Mouse (Mus musculus) stomach, embryonic 16.5 days (tissue): ENCODE measurements at regions not wholly inside any gene's neighbourhood (a gene's known extent, or its start where the extent isn't known, plus 50 kb on each side); places are given as distances from the start of the nearest gene placed in this dataset.

ENCODE experiments used
- ATAC-seq: fragments of 200-750 bp; cut with Nextera tagmentation; 2 replicates; pipeline ENCODE4 v1.8.0; 2017; ENCODE audit warnings: moderate number of reproducible peaks, moderate TSS enrichment; ENCODE audit not compliant: insufficient read depth, low FRiP score
- H3K27ac ChIP-seq: fragments of 300-500 bp; sonication (generic); 2 replicates; pipeline ENCODE4 v1.5.1; 2014; ENCODE audit warnings: low read length
- H3K27me3 ChIP-seq: fragments of 300-500 bp; sonication (generic); 2 replicates; pipeline ENCODE4 v1.6.1; 2014; ENCODE audit warnings: low read length, control low read depth, mixed read lengths; ENCODE audit not compliant: control insufficient read depth, insufficient read depth
- H3K36me3 ChIP-seq: fragments of 300-500 bp; sonication (generic); 2 replicates; pipeline ENCODE4 v1.6.1; 2014; ENCODE audit warnings: low read length; ENCODE audit not compliant: control insufficient read depth, insufficient read depth
- H3K4me1 ChIP-seq: fragments of 300-500 bp; sonication (generic); 2 replicates; pipeline ENCODE4 v1.6.1; 2014; ENCODE audit warnings: low read length, control low read depth, mixed read lengths; ENCODE audit not compliant: control insufficient read depth, insufficient read depth
- H3K4me2 ChIP-seq: fragments of 300-500 bp; sonication (generic); 2 replicates; pipeline ENCODE4 v1.6.1; 2014; ENCODE audit warnings: low read depth, low read length, mixed read lengths
- H3K4me3 ChIP-seq: fragments of 300-500 bp; sonication (generic); replicated peaks from 2 replicates; pipeline ENCODE4 v1.5.1; 2014; ENCODE audit warnings: mild to moderate bottlenecking, low read length
- H3K9ac ChIP-seq: fragments of 300-500 bp; sonication (generic); 2 replicates; pipeline ENCODE4 v1.6.1; 2014; ENCODE audit warnings: low read length
- H3K9me3 ChIP-seq: fragments of 300-500 bp; sonication (generic); replicated peaks from 2 replicates; pipeline ENCODE4 v1.6.1; 2016; ENCODE audit warnings: low read length, control low read depth; ENCODE audit not compliant: control insufficient read depth
- WGBS: fragments of 180-500 bp; shearing (Covaris S2); extraction: QIAGEN DNeasy Blood & Tissue Kit; methylation state at CpG from one replicate; pipeline ENCODE4 v1.1.7; 2014; 5-methylcytosine and 5-hydroxymethylcytosine counted together

DNA sequence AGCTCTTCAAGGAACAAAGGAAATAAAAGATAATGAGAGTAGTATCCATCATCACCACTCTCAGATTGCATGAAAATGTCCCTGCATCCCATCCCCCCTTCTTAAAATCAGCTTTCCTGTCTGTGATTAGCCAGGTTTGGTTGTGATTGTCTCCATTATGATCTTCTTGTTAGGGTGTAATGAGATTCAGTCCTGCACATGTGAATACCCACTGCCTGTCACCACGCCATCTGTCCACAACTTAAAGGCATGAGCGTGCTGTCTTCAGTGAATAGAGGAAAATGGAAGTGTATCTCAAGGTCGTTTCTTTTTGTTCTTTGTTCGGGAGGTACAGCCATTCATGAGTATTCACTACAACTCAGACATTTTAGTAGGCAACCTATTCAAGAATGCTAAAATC is 341.0 kb upstream of the Sphkap start:
- WGBS, result 78% methylated on average over 4 of the region's 4 CpGs
- Histone ChIP-seq H3K4me1 (no peaks in the 10 kb centered on the region), H3K4me3 (no peak overlapping the region), H3K27me3 (no peaks in the 10 kb centered on the region), H3K4me2 (no peak overlapping the region), H3K27ac (no peak overlapping the region), H3K9ac (no peak overlapping the region), H3K36me3 (no peaks in the 10 kb centered on the region), H3K9me3 (no peaks in the 10 kb centered on the region)
- ATAC-seq, result no peak

- 66% methylated on average over 3 of the region's 3 CpGs for WGBS
- H3K9ac ChIP-seq, result no peak overlapping the region
- H3K4me2 ChIP-seq, result no peak overlapping the region
- 0 out of 2 replicates have a peak, but pooled peaks cover 2% of the 10 kb centered on the region for H3K27me3 ChIP-seq
- no peaks in the 10 kb centered on the region for H3K4me1 ChIP-seq
- H3K9me3 ChIP-seq, result no peaks in the 10 kb centered on the region
- H3K27ac ChIP-seq, result no peak overlapping the region
- ATAC-seq, result no peak
- H3K36me3 ChIP-seq, result no peaks in the 10 kb centered on the region
- H3K4me3 ChIP-seq, result no peak overlapping the region
Measured at GRCm38 (mm10) chr1:83748061-83748460, 340.1 kb upstream of the Sphkap start.

DNA sequence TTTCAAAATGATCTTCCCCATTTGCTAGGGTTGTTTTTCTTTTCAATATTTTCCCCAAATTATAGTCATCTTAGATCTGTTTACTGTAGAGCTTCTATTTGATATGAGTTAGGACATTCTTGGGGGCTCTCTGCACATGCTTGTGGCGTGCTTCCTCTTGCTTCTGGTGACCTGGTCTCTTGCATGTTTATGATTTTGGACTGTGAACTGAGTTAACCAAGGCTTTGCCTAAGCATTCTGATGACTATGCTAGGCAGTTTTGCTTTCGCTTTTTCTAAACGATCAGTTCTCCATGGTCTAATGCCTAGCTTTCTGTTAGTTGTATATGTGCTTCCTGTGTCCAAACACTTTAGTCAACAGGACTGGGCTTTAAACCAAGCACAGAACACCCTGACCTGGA is 339.4 kb upstream of the Sphkap start:
- Histone ChIP-seq H3K9me3 (no peaks in the 10 kb centered on the region), H3K27ac (no peak overlapping the region), H3K4me3 (no peak overlapping the region), H3K9ac (no peak overlapping the region), H3K27me3 (0 out of 2 replicates have a peak, but pooled peaks cover 2% of the 10 kb centered on the region), H3K36me3 (no peaks in the 10 kb centered on the region), H3K4me2 (no peak overlapping the region), H3K4me1 (no peaks in the 10 kb centered on the region)
- 72% methylated on average over 3 of the region's 3 CpGs for WGBS
- ATAC-seq, result no peak

DNA sequence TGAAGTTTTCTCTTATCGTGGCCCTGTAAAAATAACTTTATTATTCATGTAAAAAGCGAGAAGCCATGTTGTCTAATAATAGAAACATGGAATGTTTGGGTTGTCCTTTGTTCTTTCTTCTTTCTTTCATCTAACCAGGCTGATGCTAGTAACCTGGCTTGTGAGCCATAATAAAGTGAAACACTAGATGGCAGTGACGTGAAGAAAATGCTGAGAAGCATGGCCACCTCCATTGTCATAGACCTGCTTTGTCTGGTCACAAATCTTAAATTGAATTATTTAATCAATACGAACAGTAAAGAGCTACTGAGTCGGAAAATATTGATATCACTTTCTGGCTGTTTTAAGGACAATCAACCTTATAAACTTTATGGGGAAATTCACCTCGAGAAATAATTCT is 338.0 kb upstream of the Sphkap start:
- H3K4me2 ChIP-seq, result no peak overlapping the region
- H3K4me1 ChIP-seq, result no peaks in the 10 kb centered on the region
- no peaks in the 10 kb centered on the region for H3K36me3 ChIP-seq
- 0 out of 2 replicates have a peak, but pooled peaks cover 2% of the 10 kb centered on the region for H3K27me3 ChIP-seq
- no peak overlapping the region for H3K9ac ChIP-seq
- 27% methylated on average over 6 of the region's 6 CpGs for WGBS
- ATAC-seq, result no peak
- no peak overlapping the region for H3K27ac ChIP-seq
- H3K9me3 ChIP-seq, result no peaks in the 10 kb centered on the region
- H3K4me3 ChIP-seq, result no peak overlapping the region

GRCm38 (mm10) chr1:83736428-83737117 is 328.6 kb upstream of the Sphkap start:
- 42% methylated on average over 2 of the region's 2 CpGs for WGBS
- H3K27me3 ChIP-seq, result no peaks in the 10 kb centered on the region

GRCm38 (mm10) chr1:83731682-83732081 is 323.7 kb upstream of the Sphkap start:
- Histone ChIP-seq H3K9me3 (no peaks in the 10 kb centered on the region), H3K4me2 (no peak overlapping the region), H3K4me3 (no peak overlapping the region), H3K4me1 (no peaks in the 10 kb centered on the region), H3K27me3 (no peaks in the 10 kb centered on the region), H3K36me3 (no peaks in the 10 kb centered on the region), H3K9ac (no peak overlapping the region), H3K27ac (no peak overlapping the region)
- ATAC-seq, result no peak
- 82% methylated on average over 1 of the region's 1 CpGs for WGBS

More at GRCm38 (mm10) chr1:83736428-83737117, 328.6 kb upstream of the Sphkap start:
- Histone ChIP-seq H3K4me2 (no peak overlapping the region), H3K27ac (no peak overlapping the region), H3K4me1 (no peaks in the 10 kb centered on the region), H3K36me3 (no peaks in the 10 kb centered on the region), H3K9me3 (no peaks in the 10 kb centered on the region), H3K4me3 (no peak overlapping the region), H3K9ac (no peak overlapping the region)
- ATAC-seq, result no peak

- H3K4me2 ChIP-seq, result no peak overlapping the region
- H3K4me3 ChIP-seq, result no peak overlapping the region
- WGBS, result 67% methylated on average over 6 of the region's 6 CpGs
- no peak overlapping the region for H3K27ac ChIP-seq
- no peak for ATAC-seq
- H3K9ac ChIP-seq, result no peak overlapping the region
- H3K4me1 ChIP-seq, result no peaks in the 10 kb centered on the region
- no peaks in the 10 kb centered on the region for H3K9me3 ChIP-seq
- H3K27me3 ChIP-seq, result no peaks in the 10 kb centered on the region
- no peaks in the 10 kb centered on the region for H3K36me3 ChIP-seq
Measured at GRCm38 (mm10) chr1:83728810-83729209, 320.8 kb upstream of the Sphkap start.

- Histone ChIP-seq H3K36me3 (no peaks in the 10 kb centered on the region), H3K4me1 (no peaks in the 10 kb centered on the region), H3K27ac (no peak overlapping the region), H3K9me3 (no peaks in the 10 kb centered on the region), H3K4me3 (no peak overlapping the region), H3K27me3 (no peaks in the 10 kb centered on the region), H3K4me2 (no peak overlapping the region), H3K9ac (no peak overlapping the region)
- WGBS, result 90% methylated on average over 4 of the region's 4 CpGs
- ATAC-seq, result no peak
Measured at GRCm38 (mm10) chr1:83727938-83728337, 319.9 kb upstream of the Sphkap start.

DNA sequence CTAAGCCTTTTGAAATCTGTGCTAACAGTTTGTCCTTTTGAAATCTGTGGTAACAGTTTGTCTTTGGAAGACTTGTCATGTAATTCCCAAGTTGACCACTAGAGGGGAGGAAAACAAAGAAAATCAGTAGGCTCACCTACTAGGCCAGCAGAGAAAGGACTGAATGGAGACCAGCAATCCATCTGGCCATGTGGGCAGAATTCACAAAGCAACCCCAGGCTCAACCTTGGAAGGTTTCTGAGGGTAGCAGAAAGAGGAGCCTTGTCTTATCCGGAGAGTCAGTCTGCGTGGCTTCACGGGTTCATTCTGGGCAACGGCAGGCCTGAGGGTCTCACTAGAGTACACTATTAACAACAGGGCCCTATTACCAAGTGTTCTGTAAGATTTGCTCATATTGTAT is 319.2 kb upstream of the Sphkap start:
- no peak overlapping the region for H3K4me3 ChIP-seq
- H3K36me3 ChIP-seq, result no peaks in the 10 kb centered on the region
- H3K27ac ChIP-seq, result no peak overlapping the region
- no peaks in the 10 kb centered on the region for H3K27me3 ChIP-seq
- no peak overlapping the region for H3K4me2 ChIP-seq
- H3K9me3 ChIP-seq, result no peaks in the 10 kb centered on the region
- H3K9ac ChIP-seq, result no peak overlapping the region
- no peaks in the 10 kb centered on the region for H3K4me1 ChIP-seq
- no peak for ATAC-seq
- 86% methylated on average over 4 of the region's 4 CpGs for WGBS
